Mouse (Mus musculus) lung, postnatal 0 days (tissue): ENCODE data around the gene Psors1c2. TPM values are rescaled to one million over a fixed set of nuclear protein-coding genes. Genes with fewer than 3 reads are reported as not detected.

ENCODE experiments used
- ATAC-seq: fragments of 200-750 bp; cut with Nextera tagmentation; 2 replicates; pipeline ENCODE4 v1.8.0; 2017; ENCODE audit warnings: moderate library complexity
- DNase-seq: peaks from one replicate; pipeline ENCODE4 v3.0.0-alpha.2; 2016; ENCODE audit warnings: low spot score
- H3K27ac ChIP-seq: fragments of 300-500 bp; sonication (generic); 2 replicates; pipeline ENCODE4 v1.5.1; 2014; ENCODE audit warnings: antibody characterized with exemption, mild to moderate bottlenecking, low read length, mixed read lengths
- H3K27me3 ChIP-seq: fragments of 300-500 bp; sonication (generic); replicated peaks from 2 replicates; pipeline ENCODE4 v1.6.1; 2014; ENCODE audit warnings: low read length, mixed read lengths; ENCODE audit not compliant: insufficient read depth
- H3K36me3 ChIP-seq: fragments of 300-500 bp; sonication (generic); 2 replicates; pipeline ENCODE4 v1.6.1; 2014; ENCODE audit warnings: low read length, mixed read lengths; ENCODE audit not compliant: insufficient read depth
- H3K4me1 ChIP-seq: fragments of 300-500 bp; sonication (generic); 2 replicates; pipeline ENCODE4 v1.6.1; 2014; ENCODE audit warnings: antibody characterized with exemption, low read depth, low read length, mixed read lengths; ENCODE audit not compliant: insufficient read depth
- H3K4me2 ChIP-seq: fragments of 300-500 bp; sonication (generic); replicated peaks from 2 replicates; pipeline ENCODE4 v1.6.1; 2014; ENCODE audit warnings: low read depth, mild to moderate bottlenecking, low read length, moderate library complexity, mixed read lengths
- H3K4me3 ChIP-seq: fragments of 300-500 bp; sonication (generic); 2 replicates; pipeline ENCODE4 v1.5.1; 2014; ENCODE audit warnings: low read depth, low read length
- H3K9ac ChIP-seq: fragments of 300-500 bp; sonication (generic); replicated peaks from 2 replicates; pipeline ENCODE4 v1.6.1; 2014; ENCODE audit warnings: low read depth, mild to moderate bottlenecking
- H3K9me3 ChIP-seq: fragments of 300-500 bp; sonication (generic); 2 replicates; pipeline ENCODE4 v1.6.1; 2016; ENCODE audit warnings: low read length, mixed read lengths
- CTCF ChIP-seq: IDR thresholded peaks from 2 replicates; pipeline ENCODE4 v1.5.1; 2016; ENCODE audit warnings: antibody characterized with exemption, mild to moderate bottlenecking
- EP300 ChIP-seq: IDR thresholded peaks from 2 replicates; pipeline ENCODE4 v1.6.1; 2016; ENCODE audit warnings: antibody characterized with exemption, mild to moderate bottlenecking, control low read depth
- WGBS: fragments of 180-500 bp; shearing (Covaris S2); extraction: QIAGEN DNeasy Blood & Tissue Kit; methylation state at CpG from one replicate; pipeline ENCODE4 v1.1.7; 2014; 5-methylcytosine and 5-hydroxymethylcytosine counted together
- polyA plus RNA-seq: library from polyadenylated mRNA; unstranded; fragments of >200 nt; fragmentation: Nextera tagmentation; extraction: Ambion mirVana; gene quantifications from 2 replicates; pipeline ENCODE4 v1.2.1, GENCODE M21; 2015

The Psors1c2 gene
- polyA plus RNA-seq, 1 experiment from 2014 or later = not detected

GRCm38 (mm10) chr17:35502226-35502625 lies 30.8 kb upstream of the Psors1c2 start:
- H3K4me1 ChIP-seq = no peaks in the 10 kb centered on the region
- no peak overlapping the region for H3K4me2 ChIP-seq
- no peaks in the 10 kb centered on the region for H3K36me3 ChIP-seq
- TF ChIP-seq CTCF (no peak), EP300 (no peak)
- H3K9ac ChIP-seq = no peak overlapping the region
- no peaks in the 10 kb centered on the region for H3K27me3 ChIP-seq
- WGBS = 12% methylated on average over 6 of the region's 6 CpGs
- ATAC-seq (no peak), DNase-seq (no peak)
- no peak overlapping the region for H3K27ac ChIP-seq
- no peaks in the 10 kb centered on the region for H3K9me3 ChIP-seq
- H3K4me3 ChIP-seq = no peak overlapping the region

GRCm38 (mm10) chr17:35502762-35503161 lies 30.2 kb upstream of the Psors1c2 start:
- TF ChIP-seq CTCF (no peak), EP300 (no peak)
- no peaks in the 10 kb centered on the region for H3K9me3 ChIP-seq
- no peak overlapping the region for H3K9ac ChIP-seq
- 54% methylated on average over 5 of the region's 5 CpGs for WGBS
- ATAC-seq = no peak
- no peak for DNase-seq
- no peaks in the 10 kb centered on the region for H3K4me1 ChIP-seq
- H3K27ac ChIP-seq = no peak overlapping the region
- H3K36me3 ChIP-seq = no peaks in the 10 kb centered on the region
- H3K4me2 ChIP-seq = no peak overlapping the region
- no peak overlapping the region for H3K4me3 ChIP-seq
- no peaks in the 10 kb centered on the region for H3K27me3 ChIP-seq

DNA sequence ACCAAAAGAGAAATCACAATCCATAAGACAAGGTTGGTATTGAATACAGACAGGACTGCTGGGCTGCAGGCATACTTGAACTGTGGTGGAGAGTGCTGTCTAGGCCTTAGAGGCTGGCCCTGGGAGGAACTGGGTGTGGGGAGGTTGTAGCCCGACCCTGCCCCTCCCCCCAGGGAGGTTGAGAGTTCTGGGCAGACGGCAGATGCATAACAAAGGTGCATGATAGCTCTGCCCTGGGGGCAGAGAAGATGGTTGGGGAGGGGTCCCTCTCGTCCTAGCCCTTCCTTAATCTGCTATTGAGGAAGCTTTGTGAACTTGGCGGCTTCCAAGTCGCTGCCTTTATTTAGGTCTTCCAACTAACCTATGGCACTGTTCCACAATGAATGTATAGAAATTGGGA lies 29.2 kb upstream of the Psors1c2 start:
- H3K9me3 ChIP-seq = no peaks in the 10 kb centered on the region
- H3K4me3 ChIP-seq = no peak overlapping the region
- no peak for TF ChIP-seq EP300
- no peak overlapping the region for H3K27ac ChIP-seq
- no peaks in the 10 kb centered on the region for H3K27me3 ChIP-seq
- ATAC-seq (no peak), DNase-seq (no peak)
- H3K36me3 ChIP-seq = no peaks in the 10 kb centered on the region
- no peak overlapping the region for H3K4me2 ChIP-seq
- 35% methylated on average over 5 of the region's 5 CpGs for WGBS
- H3K4me1 ChIP-seq = no peaks in the 10 kb centered on the region
- no peak overlapping the region for H3K9ac ChIP-seq

DNA sequence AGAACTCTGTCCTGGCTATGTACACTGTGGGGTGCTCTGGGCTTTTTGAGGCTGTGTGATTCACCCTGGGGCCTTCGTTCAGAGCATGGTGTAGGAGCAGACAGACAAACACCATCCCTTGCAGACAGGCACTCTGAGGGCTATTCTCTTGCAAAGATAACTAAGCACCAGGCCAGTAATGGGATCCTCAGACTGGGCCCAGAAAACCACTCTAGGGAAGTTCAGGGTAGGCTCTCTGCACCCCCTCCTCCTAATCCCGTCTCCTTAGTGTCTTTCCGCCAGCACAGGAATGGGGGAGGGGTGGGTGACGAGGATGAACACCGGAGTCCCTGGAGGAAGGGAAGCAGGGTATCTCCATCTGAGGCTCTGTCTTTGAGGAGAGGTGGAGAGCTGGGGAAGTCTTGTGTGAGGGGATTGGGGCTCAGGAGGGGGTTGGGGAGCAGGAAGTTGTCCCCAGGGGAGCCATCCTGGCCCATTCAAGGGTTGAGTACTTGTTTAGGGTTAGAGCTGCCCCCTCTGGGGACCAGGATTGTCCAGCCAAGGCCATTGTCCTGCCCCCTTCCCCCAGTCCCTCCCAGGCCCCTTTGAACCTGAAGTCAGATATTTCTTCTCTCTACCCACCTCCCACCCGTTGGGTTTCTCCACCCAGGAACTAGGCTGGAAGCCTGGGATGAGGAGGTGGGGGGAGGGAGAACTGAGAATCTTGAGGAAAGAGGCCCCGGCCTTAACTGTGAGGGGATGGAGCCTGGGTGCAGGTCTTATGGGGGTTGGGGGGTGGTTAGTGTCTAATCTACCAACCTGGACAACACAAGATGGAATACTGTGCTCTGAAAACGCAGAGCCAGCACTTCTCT lies 28.1 kb upstream of the Psors1c2 start:
- H3K9ac ChIP-seq = no peak overlapping the region
- no peaks in the 10 kb centered on the region for H3K9me3 ChIP-seq
- TF ChIP-seq EP300 (no peak), CTCF (no peak)
- no peak for DNase-seq
- H3K27ac ChIP-seq = no peak overlapping the region
- H3K4me2 ChIP-seq = no peak overlapping the region
- H3K36me3 ChIP-seq = no peaks in the 10 kb centered on the region
- H3K4me1 ChIP-seq = no peaks in the 10 kb centered on the region
- H3K4me3 ChIP-seq = no peak overlapping the region
- WGBS = 38% methylated on average over 8 of the region's 8 CpGs
- ATAC-seq = no peak
- no peaks in the 10 kb centered on the region for H3K27me3 ChIP-seq

- no peak within 1 kb of the TSS for H3K4me3 ChIP-seq
- H3K4me1 ChIP-seq = no peaks in the 10 kb centered on the region
- no peaks in the 10 kb centered on the region for H3K27me3 ChIP-seq
- no peak for TF ChIP-seq CTCF
- no peak for ATAC-seq
- no peaks in the 10 kb centered on the region for H3K9me3 ChIP-seq
- H3K27ac ChIP-seq = no peak within 1 kb of the TSS
- H3K9ac ChIP-seq = no peak within 1 kb of the TSS
- no peak within 1 kb of the TSS for H3K4me2 ChIP-seq
- no peak for DNase-seq
- WGBS = 61% methylated on average over 13 of the region's 13 CpGs
- H3K36me3 ChIP-seq = no peaks in the 10 kb centered on the region
Measured at GRCm38 (mm10) chr17:35505776-35506175, 27.2 kb upstream of the Psors1c2 start, which contains the start of gene Pou5f1. Gene Pou5f1, plus strand, starts transcription at chr17:35506018.

DNA sequence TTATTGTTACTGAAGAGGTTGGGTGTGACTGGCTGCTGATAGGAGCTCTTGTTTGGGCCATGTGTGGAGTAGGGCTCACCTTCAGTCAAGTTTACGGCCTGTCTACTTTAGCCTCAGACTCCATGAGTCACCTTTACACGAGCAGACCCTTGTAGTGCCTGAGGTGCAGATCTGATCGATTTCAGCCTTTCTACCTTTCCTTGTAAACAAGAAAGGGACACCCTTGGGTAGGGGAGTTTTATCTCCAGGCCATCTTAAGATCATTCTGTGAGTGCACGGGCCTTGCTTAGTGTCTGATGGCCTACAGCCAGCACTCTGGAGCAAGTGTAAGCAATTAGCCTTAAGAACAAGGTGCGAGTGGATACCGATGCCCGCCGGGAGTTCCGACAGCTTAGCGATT lies 26.1 kb upstream of the Psors1c2 start:
- 19% methylated on average over 10 of the region's 10 CpGs for WGBS
- no peak for TF ChIP-seq CTCF
- no peak for TF ChIP-seq EP300
- H3K36me3 ChIP-seq = no peaks in the 10 kb centered on the region
- H3K4me3 ChIP-seq = no peak overlapping the region
- H3K27me3 ChIP-seq = no peaks in the 10 kb centered on the region
- no peaks in the 10 kb centered on the region for H3K9me3 ChIP-seq
- DNase-seq (no peak), ATAC-seq (peak; percentile 33; the same call in 1 of the 2 replicates)
- H3K9ac ChIP-seq = no peak overlapping the region
- no peaks in the 10 kb centered on the region for H3K4me1 ChIP-seq
- H3K4me2 ChIP-seq = no peak overlapping the region
- no peak overlapping the region for H3K27ac ChIP-seq
